Mouse (Mus musculus): ENCODE data around the gene Ubl5. TPM values are rescaled to one million over a fixed set of nuclear protein-coding genes. Genes with fewer than 3 reads are reported as not detected.

The Ubl5 gene
- 762 TPM for polyA plus RNA-seq (2012; fragmentation: generic; extraction: Trizol)

DNA sequence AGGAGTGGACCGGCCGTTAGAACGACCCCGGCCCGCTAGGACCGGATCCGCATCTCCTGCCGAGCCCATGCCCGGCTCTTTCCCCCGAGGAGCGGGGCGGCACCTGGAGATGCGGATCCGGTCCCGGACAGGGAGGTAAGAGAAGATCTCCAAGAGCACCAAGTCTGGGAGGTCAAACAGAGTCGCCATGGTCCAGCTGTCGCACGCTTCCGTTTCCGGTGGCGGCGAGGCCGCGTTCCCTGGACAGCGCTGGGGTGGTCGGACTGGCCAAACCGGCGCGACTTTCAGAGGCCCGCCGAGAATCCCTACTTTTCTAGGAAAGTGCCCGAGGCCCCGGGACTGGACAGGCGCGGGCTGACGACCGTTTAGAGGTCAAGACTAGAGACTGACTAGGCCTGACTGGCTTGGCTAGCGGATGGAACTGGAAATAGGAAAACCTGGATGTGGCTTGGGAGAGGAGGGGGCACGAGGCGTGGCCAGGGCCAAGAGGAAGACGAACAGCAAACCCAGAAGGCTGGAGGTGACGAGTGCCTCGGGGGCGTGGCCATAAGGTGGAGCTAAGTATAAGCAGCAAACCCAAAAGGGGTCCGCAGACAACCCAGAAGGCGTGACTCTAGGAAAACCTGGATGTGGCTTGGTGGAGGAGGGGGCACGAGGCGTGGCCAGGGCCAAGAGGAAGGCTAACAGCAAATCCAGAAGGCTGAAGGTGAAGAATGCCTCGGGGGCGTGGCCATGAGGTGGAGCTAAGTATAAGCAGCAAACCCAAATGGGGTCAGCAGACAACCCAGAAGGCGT is at the start of gene Ubl5:
Gene Ubl5 (plus strand): TSS at position 778 of the 795 bp plus-strand sequence.
- Histone ChIP-seq H3K79me2 (ENCODE audit: control insufficient read depth, insufficient read depth) (peaks cover 57% of the 10 kb centered on the region), H3ac (ENCODE audit: control insufficient read depth, insufficient read length) (peak within 1 kb of the TSS; percentile 45), H3K4me3 (peak within 1 kb of the TSS; percentile 93), H3K27me3 (ENCODE audit: control insufficient read depth, insufficient read depth, insufficient read length) (no peaks in the 10 kb centered on the region), H3K36me3 (ENCODE audit: control insufficient read depth, insufficient read depth) (no peaks in the 10 kb centered on the region), H3K4me2 (ENCODE audit: low read depth) (peak within 1 kb of the TSS; percentile 99)
- peak; percentile 39 for TF ChIP-seq POLR2A (IDR thresholded peaks at IDR 0.05; ENCODE audit: insufficient read length, low read depth)
- TF ChIP-seq MYOG (IDR thresholded peaks at IDR 0.05; ENCODE audit: control insufficient read depth in 1 of 3, insufficient read depth in 1 of 3, insufficient read length in 2 of 3, low read depth in 2 of 3) = peak; percentile 13 to 77 (median 56)
- TF ChIP-seq POLR2AphosphoS2 (IDR thresholded peaks at IDR 0.05; ENCODE audit: insufficient read length, low read depth) = peak; percentile 50
- TF ChIP-seq MYOD1 (IDR thresholded peaks at IDR 0.05; ENCODE audit: control insufficient read depth in 1 of 3, insufficient read length in 2 of 3, low read depth in 2 of 3) = peak in 2 of 3 experiments; percentile 38 to 63
- no peak for TF ChIP-seq REST (IDR thresholded peaks at IDR 0.05; ENCODE audit: insufficient read depth, insufficient read length)

DNA sequence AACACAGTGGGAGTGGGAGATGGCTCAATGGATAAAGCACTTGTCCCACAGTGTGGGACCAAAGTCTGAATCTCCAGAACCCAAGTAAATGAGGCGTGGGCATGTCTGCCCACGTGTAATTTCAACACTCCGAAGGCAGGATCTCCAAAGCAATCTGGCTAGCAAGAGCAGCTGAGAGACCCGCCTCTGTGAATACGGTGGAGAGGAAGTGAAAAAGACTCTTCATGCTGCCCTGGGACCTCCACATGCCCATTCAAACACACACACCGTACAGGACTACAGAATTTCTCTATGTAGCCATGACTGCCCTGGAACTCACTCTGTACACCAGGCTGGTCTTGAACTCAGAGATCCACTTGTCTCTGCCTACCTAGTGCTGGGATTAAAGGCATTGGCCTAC is 41.4 kb upstream of the Ubl5 start:
- no peaks in the 10 kb centered on the region for H3K27me3 ChIP-seq (ENCODE audit: control insufficient read depth, insufficient read depth, insufficient read length)
- no peak for TF ChIP-seq CEBPB (IDR thresholded peaks at IDR 0.05; ENCODE audit: insufficient read depth, poor library complexity, severe bottlenecking)
- no peak for TF ChIP-seq MYOD1 (IDR thresholded peaks at IDR 0.05; ENCODE audit: control insufficient read depth in 1 of 3, insufficient read length in 2 of 3, low read depth in 2 of 3)
- no peak for TF ChIP-seq E2F4 (IDR thresholded peaks at IDR 0.05; ENCODE audit: insufficient read depth)
- TF ChIP-seq TCF3 (IDR thresholded peaks at IDR 0.05; ENCODE audit: insufficient read length, low read depth) = no peak
- TF ChIP-seq MAX (IDR thresholded peaks at IDR 0.05; ENCODE audit: low read depth) = no peak
- H3K4me3 ChIP-seq = no peak overlapping the region
- H3K79me2 ChIP-seq (ENCODE audit: control insufficient read depth, insufficient read depth) = no peaks in the 10 kb centered on the region
- H3ac ChIP-seq (ENCODE audit: control insufficient read depth, insufficient read length) = no peak overlapping the region
- H3K36me3 ChIP-seq (ENCODE audit: control insufficient read depth, insufficient read depth) = no peaks in the 10 kb centered on the region
- no peak overlapping the region for H3K4me2 ChIP-seq (ENCODE audit: low read depth)

DNA sequence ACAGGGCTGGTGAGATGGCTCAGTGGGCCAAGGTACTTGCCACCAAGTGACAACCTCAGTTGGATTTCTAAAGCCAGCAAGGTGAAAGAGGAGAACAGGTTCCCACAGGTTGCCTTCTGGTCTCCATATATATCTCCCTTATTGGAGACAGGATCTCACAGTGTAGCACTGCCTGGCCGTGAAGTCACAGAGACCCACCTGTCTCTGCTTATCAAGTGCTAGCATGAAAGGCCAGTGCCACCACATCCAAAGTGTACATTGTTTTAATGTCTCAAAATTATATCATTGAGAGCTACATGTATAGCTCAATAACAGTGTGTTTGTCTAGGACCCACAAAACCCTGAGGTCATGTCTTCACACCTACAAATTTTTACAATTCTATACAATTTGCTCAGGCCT is 36.4 kb upstream of the Ubl5 start:
- TF ChIP-seq MYOD1 (IDR thresholded peaks at IDR 0.05; ENCODE audit: control insufficient read depth in 1 of 3, insufficient read length in 2 of 3, low read depth in 2 of 3) = peak in 2 of 3 experiments; percentile 57 to 63
- TF ChIP-seq E2F4 (IDR thresholded peaks at IDR 0.05; ENCODE audit: insufficient read depth) = no peak
- H3K36me3 ChIP-seq (ENCODE audit: control insufficient read depth, insufficient read depth) = no peaks in the 10 kb centered on the region
- H3K27me3 ChIP-seq (ENCODE audit: control insufficient read depth, insufficient read depth, insufficient read length) = no peaks in the 10 kb centered on the region
- H3K4me3 ChIP-seq = peak overlapping the region; percentile 86
- no peak overlapping the region for H3ac ChIP-seq (ENCODE audit: control insufficient read depth, insufficient read length)
- H3K4me2 ChIP-seq (ENCODE audit: low read depth) = peak overlapping the region; percentile 82
- no peaks in the 10 kb centered on the region for H3K79me2 ChIP-seq (ENCODE audit: control insufficient read depth, insufficient read depth)

DNA sequence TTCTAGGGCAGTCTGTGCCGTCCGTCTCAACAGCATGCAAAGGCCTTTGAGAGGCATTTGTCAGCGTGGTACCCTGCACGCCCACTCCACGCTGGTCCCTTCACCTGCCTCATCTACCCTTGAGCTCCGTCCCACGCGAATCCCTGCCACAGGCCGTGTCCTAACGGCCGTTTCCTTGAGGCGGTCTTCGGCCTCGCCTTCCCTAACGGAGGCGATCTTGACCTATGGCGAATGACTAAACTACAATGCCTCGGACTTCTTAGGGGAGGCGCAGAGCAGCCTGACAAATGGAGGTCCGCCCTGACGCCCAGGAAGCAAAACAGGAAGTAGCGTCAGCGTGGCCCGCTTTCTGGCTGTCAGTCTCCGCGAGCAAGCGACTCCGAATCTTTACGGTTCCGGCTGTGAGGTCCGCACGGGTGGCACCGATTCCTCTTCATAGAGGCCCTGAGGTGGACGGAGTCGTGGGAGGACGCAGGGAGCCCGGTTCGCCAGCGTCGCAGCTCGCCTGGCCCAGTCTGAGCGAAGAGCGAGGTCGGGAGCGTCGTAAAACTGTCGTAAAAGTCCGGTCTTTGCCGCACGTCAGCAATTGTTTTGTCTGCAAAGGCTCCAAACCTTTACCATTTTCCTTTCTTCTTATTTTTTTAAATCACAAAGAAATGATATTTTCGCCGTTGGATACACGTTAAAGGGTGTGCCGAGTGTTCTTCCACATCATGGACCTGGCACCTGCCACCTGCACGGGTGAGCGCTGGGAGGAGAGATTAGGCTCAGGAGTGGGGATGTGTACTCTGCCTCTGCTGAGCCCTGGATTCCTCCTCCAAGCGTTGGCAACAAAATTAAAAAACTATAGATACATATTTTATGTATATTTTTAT is 35.3 kb upstream of the Ubl5 start:
- H3K4me3 ChIP-seq = peak overlapping the region; percentile 86
- H3K79me2 ChIP-seq (ENCODE audit: control insufficient read depth, insufficient read depth) = no peaks in the 10 kb centered on the region
- H3K27me3 ChIP-seq (ENCODE audit: control insufficient read depth, insufficient read depth, insufficient read length) = no peaks in the 10 kb centered on the region
- peak overlapping the region; percentile 82 for H3K4me2 ChIP-seq (ENCODE audit: low read depth)
- no peaks in the 10 kb centered on the region for H3K36me3 ChIP-seq (ENCODE audit: control insufficient read depth, insufficient read depth)
- H3ac ChIP-seq (ENCODE audit: control insufficient read depth, insufficient read length) = peak overlapping the region; percentile 88
- TF ChIP-seq E2F4 (IDR thresholded peaks at IDR 0.05; ENCODE audit: insufficient read depth) (no peak), MAX (IDR thresholded peaks at IDR 0.05; ENCODE audit: low read depth) (no peak), CEBPB (IDR thresholded peaks at IDR 0.05; ENCODE audit: insufficient read depth, poor library complexity, severe bottlenecking) (no peak), POLR2A (IDR thresholded peaks at IDR 0.05; ENCODE audit: insufficient read length, low read depth) (peak; percentile 69), MYOG (IDR thresholded peaks at IDR 0.05; ENCODE audit: control insufficient read depth in 1 of 3, insufficient read depth in 1 of 3, insufficient read length in 2 of 3, low read depth in 2 of 3) (peak in 1 of 3 experiments; percentile 11), POLR2AphosphoS2 (IDR thresholded peaks at IDR 0.05; ENCODE audit: insufficient read length, low read depth) (peak; percentile 53), MYOD1 (IDR thresholded peaks at IDR 0.05; ENCODE audit: control insufficient read depth in 1 of 3, insufficient read length in 2 of 3, low read depth in 2 of 3) (peak in 1 of 3 experiments; percentile 13)

DNA sequence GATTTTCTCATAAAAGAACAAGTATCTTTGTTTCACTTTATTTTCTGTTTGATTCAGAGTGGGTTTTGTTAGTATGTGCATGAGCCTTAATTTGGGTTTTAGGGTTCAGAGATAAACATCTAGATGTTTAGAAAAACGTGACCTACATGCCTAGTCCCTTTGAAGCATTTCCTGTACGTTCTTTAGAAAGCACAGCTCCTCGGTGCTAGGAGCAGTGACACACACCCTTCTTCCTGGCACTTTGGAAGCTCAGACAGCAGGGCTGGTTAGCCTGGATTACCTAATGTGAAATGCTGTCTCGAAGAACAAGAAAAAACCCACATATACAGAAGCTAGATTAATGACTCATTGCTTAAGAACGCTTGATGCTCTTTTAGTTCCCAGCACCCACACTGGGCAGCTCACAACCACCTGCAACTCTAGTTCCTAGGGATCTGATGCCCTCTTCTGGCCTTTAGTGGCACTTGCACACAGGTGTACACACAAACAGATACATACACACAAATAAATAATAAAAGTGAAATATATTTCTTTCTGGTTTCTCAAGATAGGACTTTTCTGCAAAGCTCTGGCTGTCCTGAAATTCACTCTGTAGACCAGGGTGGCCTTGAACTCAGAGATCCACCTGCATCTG is 32.7 kb upstream of the Ubl5 start:
- no peak overlapping the region for H3ac ChIP-seq (ENCODE audit: control insufficient read depth, insufficient read length)
- H3K27me3 ChIP-seq (ENCODE audit: control insufficient read depth, insufficient read depth, insufficient read length) = no peaks in the 10 kb centered on the region
- TF ChIP-seq MYOG (IDR thresholded peaks at IDR 0.05; ENCODE audit: control insufficient read depth in 1 of 3, insufficient read depth in 1 of 3, insufficient read length in 2 of 3, low read depth in 2 of 3) (no peak), MAX (IDR thresholded peaks at IDR 0.05; ENCODE audit: low read depth) (no peak), TCF12 (IDR thresholded peaks at IDR 0.05; ENCODE audit: insufficient read depth, poor library complexity, severe bottlenecking) (no peak), SRF (IDR thresholded peaks at IDR 0.05; ENCODE audit: control insufficient read depth, insufficient read length, low read depth) (no peak), E2F4 (IDR thresholded peaks at IDR 0.05; ENCODE audit: insufficient read depth) (no peak)
- no peaks in the 10 kb centered on the region for H3K79me2 ChIP-seq (ENCODE audit: control insufficient read depth, insufficient read depth)
- H3K36me3 ChIP-seq (ENCODE audit: control insufficient read depth, insufficient read depth) = no peaks in the 10 kb centered on the region
- H3K4me3 ChIP-seq = no peak overlapping the region
- no peak overlapping the region for H3K4me2 ChIP-seq (ENCODE audit: low read depth)
